Mouse (Mus musculus): ENCODE results near the gene Ipo11.

GRCm38 (mm10) chr13:106847534-106847933 is 89.2 kb downstream of the Ipo11 start:
- TF ChIP-seq CTCF (IDR thresholded peaks at IDR 0.05; ENCODE audit: low read depth) (no peak), EP300 (IDR thresholded peaks at IDR 0.05; ENCODE audit: low read depth) (no peak)
